Mouse (Mus musculus) Patski (cell line): ENCODE data around the gene Gm49416. TPM values are rescaled to one million over a fixed set of nuclear protein-coding genes. Genes with fewer than 3 reads are reported as not detected.
A peak's percentile ranks its signal among the peaks of the same experiment; 100 is the strongest.
"Not testable (repeated sequence)": the region's sequence is repeated elsewhere in the genome, so short reads cannot be mapped to it uniquely, and the experiment has no call there.

Experiments
- ATAC-seq: fragments of 100-300 bp; one replicate; pipeline ENCODE4 v1.8.0; 2021
- CTCF ChIA-PET: fragments of 350-600 bp; sonication (Branson Sonifier 250); formaldehyde crosslinking; loops from one replicate; lab custom pipeline; 2022; ENCODE audit warnings: inconsistent platforms; lab: Charles Lee
- POLR2A ChIA-PET: fragments of 350-600 bp; sonication (Branson Sonifier 250); formaldehyde crosslinking; loops from one replicate; lab custom pipeline; 2022; ENCODE audit warnings: antibody characterized with exemption, inconsistent platforms; lab: Charles Lee
- DNase-seq: peaks from one replicate; pipeline ENCODE4 v3.0.0-alpha.2; 2011; ENCODE audit warnings: low read depth, low spot score
- H3K27me3 ChIP-seq: fragments of 371-371 bp; one replicate; pipeline ENCODE4 v1.5.1; 2021
- CTCF ChIP-seq: fragments of 100-300 bp; IDR thresholded peaks from one replicate; pipeline ENCODE4 v1.5.1; 2021
- in situ Hi-C: fragments of 300-500 bp; cut with MboI; formaldehyde crosslinking; loops from 3 replicates; pipeline ENCODE4 v1.11.1; 2018; ENCODE audit warnings: low pct_unique_long_range_greater_than_20kb, mixed read lengths
- polyA plus RNA-seq: library from polyadenylated mRNA; unstranded; gene quantifications from one replicate; pipeline ENCODE4 v1.2.3, GENCODE M21; 2021

Gm49416 gene
- polyA plus RNA-seq, 1 experiment from 2014 or later: 5.9 TPM

DNA sequence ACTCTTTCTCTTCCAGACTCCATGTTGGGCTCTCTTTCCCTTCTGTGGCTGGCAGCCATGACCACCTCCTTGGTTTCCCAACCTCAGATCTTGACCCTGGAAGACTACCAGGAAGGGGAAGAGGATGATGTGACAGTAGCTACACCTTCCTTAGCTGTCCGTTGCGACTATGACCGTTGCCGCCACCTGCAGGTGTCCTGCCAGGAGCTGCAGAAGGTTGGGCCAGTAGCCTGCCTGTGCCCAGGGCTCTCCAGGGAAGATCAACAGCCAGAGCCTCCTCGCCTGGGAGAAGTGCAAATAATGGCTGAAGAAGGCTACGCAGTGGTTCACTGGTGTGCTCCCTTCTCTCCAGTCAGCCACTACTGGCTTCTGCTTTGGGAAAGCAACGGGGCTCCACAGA is 37.1 kb upstream of the Gm49416 start:
- ATAC-seq (no peak), DNase-seq (no peak)
- no peak for TF ChIP-seq CTCF
- CTCF ChIA-PET: interaction anchor here (0.9 to 1.9 kb wide), 3 partner anchors 9 to 258 kb away, joined by 3 to 7 read pairs (median 4); no protein-coding TSS in a partner anchor
- POLR2A ChIA-PET: no interaction called here
- in situ Hi-C loops: loop anchor here (25.0 kb wide), 1 partner anchor 586 kb away; no protein-coding TSS in a partner anchor
- H3K27me3 ChIP-seq: no peaks in the 10 kb centered on the region

DNA sequence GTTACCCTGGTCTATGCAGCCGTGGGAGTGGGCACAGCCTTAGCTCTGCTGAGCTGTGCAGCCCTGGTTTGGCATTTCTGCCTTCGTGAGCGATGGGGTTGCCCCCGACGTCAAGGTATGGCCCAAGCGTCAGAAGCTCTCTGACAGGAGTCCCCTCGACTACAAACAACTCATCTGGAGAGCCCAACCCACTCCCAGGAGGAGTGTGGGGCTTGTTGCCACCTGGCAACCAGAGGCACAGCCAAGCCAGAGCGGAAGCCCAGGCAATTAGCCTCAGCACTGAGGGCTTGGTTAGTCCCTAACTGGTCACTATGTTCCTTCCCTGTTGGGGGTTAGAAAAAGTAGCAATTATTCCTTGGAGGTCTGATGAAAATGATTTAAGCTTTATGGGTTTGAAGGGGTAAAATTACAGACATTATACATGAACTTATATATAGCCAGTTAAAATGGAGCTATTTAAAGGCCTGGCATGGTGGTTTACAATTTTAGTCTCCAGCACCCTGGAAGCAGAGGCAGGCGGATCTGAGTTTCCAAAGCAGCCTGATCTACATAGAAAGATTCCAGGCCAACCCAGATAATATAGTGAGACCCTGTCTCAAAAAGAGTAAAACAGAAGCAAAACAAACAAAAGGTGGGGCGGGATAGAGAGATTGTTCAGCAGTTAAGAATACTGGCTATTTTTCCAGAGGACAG is 36.3 kb upstream of the Gm49416 start:
- no peaks in the 10 kb centered on the region for H3K27me3 ChIP-seq
- POLR2A ChIA-PET: interaction anchor here (1.1 kb wide), 1 partner anchor 19 kb away, joined by 3 read pairs; the partner anchor contains the start of gene Ubxn1
- no peak for TF ChIP-seq CTCF
- ATAC-seq (no peak), DNase-seq (no peak)
- CTCF ChIA-PET: interaction anchor here (0.9 to 3.0 kb wide), 4 partner anchors 7 to 257 kb away, joined by 3 to 13 read pairs (median 6); no protein-coding TSS in a partner anchor
- in situ Hi-C loops: loop anchor here (25.0 kb wide), 1 partner anchor 585 kb away; no protein-coding TSS in a partner anchor

DNA sequence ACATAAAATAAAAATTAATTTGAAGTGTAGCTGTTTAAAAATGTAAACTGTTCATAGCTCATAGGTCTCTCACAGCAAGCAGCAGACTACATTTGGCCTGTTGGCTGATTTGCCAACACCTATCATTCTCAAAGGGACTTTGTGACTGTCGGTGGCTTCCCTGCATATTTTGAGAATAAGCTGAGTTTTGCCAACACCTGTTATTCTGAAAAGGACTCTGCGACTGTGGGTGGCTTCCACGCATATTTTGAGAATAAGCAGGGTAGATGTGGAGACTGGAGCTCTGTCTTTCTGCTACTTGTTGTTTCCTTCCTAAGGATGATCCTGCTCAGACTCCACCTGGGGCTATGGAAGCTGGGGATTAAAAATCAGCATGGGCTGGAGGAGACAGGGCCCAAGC is 35.6 kb upstream of the Gm49416 start:
- no peak for TF ChIP-seq CTCF
- ATAC-seq: no peak

GRCm38 (mm10) chr19:8857689-8858088 is 31.0 kb upstream of the Gm49416 start:
- TF ChIP-seq CTCF: peak; percentile 71
- ATAC-seq (no peak), DNase-seq (no peak)
- in situ Hi-C loops: loop anchor here (25.0 kb wide), 1 partner anchor 580 kb away; no protein-coding TSS in a partner anchor
- POLR2A ChIA-PET: no interaction called here
- CTCF ChIA-PET: interaction anchor here (2.0 kb wide), 1 partner anchor 252 kb away, joined by 11 read pairs; no protein-coding TSS in a partner anchor
- no peaks in the 10 kb centered on the region for H3K27me3 ChIP-seq

More for the DNA sequence above, 35.6 kb upstream of the Gm49416 start:
- no peaks in the 10 kb centered on the region for H3K27me3 ChIP-seq
- in situ Hi-C loops: loop anchor here (25.0 kb wide), 1 partner anchor 584 kb away; no protein-coding TSS in a partner anchor
- POLR2A ChIA-PET: interaction anchor here (0.5 to 1.1 kb wide), 2 partner anchors 18 to 93 kb away, joined by 3 read pairs; partner anchors contain the start of gene Ubxn1
- CTCF ChIA-PET: interaction anchor here (1.7 to 3.0 kb wide), 3 partner anchors 8 to 257 kb away, joined by 3 to 13 read pairs (median 7); no protein-coding TSS in a partner anchor
- no peak for DNase-seq

- CTCF ChIA-PET: interaction anchor here (0.9 to 2.0 kb wide), 8 partner anchors 14 to 254 kb away, joined by 3 to 11 read pairs (median 4); no protein-coding TSS in a partner anchor
- ATAC-seq (no peak), DNase-seq (no peak)
- in situ Hi-C loops: loop anchor here (25.0 kb wide), 1 partner anchor 578 kb away; no protein-coding TSS in a partner anchor
- H3K27me3 ChIP-seq: no peaks in the 10 kb centered on the region
- TF ChIP-seq CTCF: peak; percentile 71
- POLR2A ChIA-PET: interaction anchor here (0.9 kb wide), 1 partner anchor 9 kb away, joined by 3 read pairs; the partner anchor contains the start of gene Lrrn4cl
Observed at GRCm38 (mm10) chr19:8859018-8859417, 29.7 kb upstream of the Gm49416 start.

- no peak for TF ChIP-seq CTCF
Observed at GRCm38 (mm10) chr19:8864265-8864664, 24.5 kb upstream of the Gm49416 start.

DNA sequence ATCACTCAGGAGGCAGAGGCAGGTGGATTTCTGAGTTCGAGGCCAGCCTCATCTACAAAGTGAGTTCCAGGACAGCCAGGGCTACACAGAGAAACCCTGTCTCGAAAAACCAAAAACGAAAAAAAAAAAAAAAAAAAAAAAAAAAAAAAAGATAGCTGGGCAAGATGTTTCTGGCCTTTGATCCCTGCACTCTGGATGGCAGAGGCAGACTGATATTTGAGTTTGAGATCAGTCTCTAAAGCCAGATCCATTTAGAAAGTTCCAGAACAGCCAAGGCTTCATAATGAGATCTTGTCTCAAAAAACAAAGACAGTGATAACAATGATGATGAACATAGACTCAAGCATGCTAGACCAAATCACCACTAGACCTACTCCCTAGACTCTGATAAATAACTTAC is 18.3 kb upstream of the Gm49416 start:
- CTCF ChIA-PET, ATAC-seq, DNase-seq, H3K27me3 ChIP-seq: not testable (repeated sequence)
- in situ Hi-C loops: loop anchor here (25.0 kb wide), 1 partner anchor 567 kb away; no protein-coding TSS in a partner anchor
- POLR2A ChIA-PET: interaction anchor here (0.6 kb wide), 1 partner anchor 8 kb away, joined by 7 read pairs; no protein-coding TSS in a partner anchor

More at GRCm38 (mm10) chr19:8864265-8864664, 24.5 kb upstream of the Gm49416 start:
- ChIA-PET POLR2A (interaction anchor here (0.6 kb wide), 1 partner anchor 28 kb away, joined by 3 read pairs; the partner anchor contains the start of gene Ints5), CTCF (no interaction called here)
- DNase-seq (no peak), ATAC-seq (no peak)
- no peaks in the 10 kb centered on the region for H3K27me3 ChIP-seq
- in situ Hi-C loops: loop anchor here (25.0 kb wide), 1 partner anchor 573 kb away; no protein-coding TSS in a partner anchor

- in situ Hi-C loops: loop anchor here (25.0 kb wide), 1 partner anchor 566 kb away; no protein-coding TSS in a partner anchor
- H3K27me3 ChIP-seq: no peaks in the 10 kb centered on the region
- ATAC-seq (no peak), DNase-seq (no peak)
- POLR2A ChIA-PET: interaction anchor here (0.7 to 1.7 kb wide), 4 partner anchors 9 to 18 kb away, joined by 3 to 7 read pairs (median 3); partner anchors contain the start of genes 1810009A15Rik and Gm49416
- CTCF ChIA-PET: no interaction called here
- TF ChIP-seq CTCF: no peak
Observed at GRCm38 (mm10) chr19:8870838-8871237, 17.9 kb upstream of the Gm49416 start.

DNA sequence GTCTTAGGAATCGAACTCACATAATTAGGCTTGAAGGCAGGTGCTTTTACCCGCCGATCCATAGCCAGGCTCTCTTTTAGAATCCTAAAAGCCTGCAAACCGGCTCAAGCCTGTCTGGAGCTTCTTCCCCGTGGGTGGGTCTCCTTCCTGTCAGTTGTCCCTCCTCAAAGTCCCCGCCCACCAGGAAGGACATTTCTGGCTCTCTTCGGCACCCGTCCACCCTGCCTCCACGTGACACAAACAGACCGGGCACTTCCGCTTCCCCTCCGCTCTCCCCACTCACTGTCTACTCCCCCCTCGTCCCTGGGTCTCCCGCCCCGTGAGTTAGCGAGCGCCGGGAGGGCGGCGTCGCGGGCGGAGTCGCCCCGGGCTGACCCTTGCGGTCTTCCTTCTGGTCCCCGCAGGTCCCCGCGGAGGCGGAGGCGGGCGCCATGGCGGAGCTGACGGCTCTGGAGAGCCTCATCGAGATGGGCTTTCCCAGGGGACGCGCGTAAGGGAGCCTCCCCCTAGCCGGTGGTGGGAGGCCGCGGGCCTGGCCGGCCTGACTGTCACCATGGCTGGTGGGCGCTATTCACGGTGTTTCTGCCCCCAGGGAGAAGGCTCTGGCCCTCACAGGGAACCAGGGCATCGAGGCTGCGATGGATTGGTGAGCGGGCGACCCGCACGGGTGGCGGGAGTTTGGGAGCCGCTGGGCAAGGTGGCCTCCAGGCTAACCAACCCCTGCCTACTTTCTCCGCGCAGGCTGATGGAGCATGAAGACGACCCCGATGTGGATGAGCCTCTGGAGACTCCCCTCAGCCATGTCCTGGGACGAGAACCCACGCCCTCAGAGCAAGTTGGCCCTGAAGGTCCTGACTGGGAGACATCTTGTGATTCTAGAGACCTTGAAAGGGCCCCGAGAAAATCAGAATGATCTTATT is 17.2 kb upstream of the Gm49416 start, which contains the start of gene Ubxn1:
Gene Ubxn1, plus strand, starts transcription at position 230 of the 920 bp plus-strand sequence.
- peak; percentile 84 for DNase-seq
- no peaks in the 10 kb centered on the region for H3K27me3 ChIP-seq
- in situ Hi-C loops: loop anchor here (25.0 kb wide), 1 partner anchor 566 kb away; no protein-coding TSS in a partner anchor
- CTCF ChIA-PET: no interaction called here
- peak; percentile 89 for ATAC-seq
- TF ChIP-seq CTCF: no peak
- POLR2A ChIA-PET: interaction anchor here (0.7 to 1.7 kb wide), 4 partner anchors 9 to 19 kb away, joined by 3 to 7 read pairs (median 3); partner anchors contain the start of genes 1810009A15Rik and Gm49416
